Mouse (Mus musculus) CH12.LX (cell line): ENCODE measurements around the gene Col16a1. TPM values are rescaled to one million over a fixed set of nuclear protein-coding genes. Genes with fewer than 3 reads are reported as not detected.

Source experiments
- DNase-seq: peaks from one replicate; pipeline ENCODE4 v3.0.0-alpha.2; 2013; ENCODE audit errors: extremely low read depth
- H3K27ac ChIP-seq: 2 replicates; pipeline ENCODE4 v1.5.1; 2012; ENCODE audit warnings: low read depth, mild to moderate bottlenecking, control low read depth, moderate library complexity; ENCODE audit not compliant: insufficient read depth
- H3K27me3 ChIP-seq: replicated peaks from 2 replicates; pipeline ENCODE3; 2012; ENCODE audit warnings: inconsistent platforms
- H3K36me3 ChIP-seq, 2 experiments: replicated peaks in 1 of 2; 2 replicates each; pipeline versions ENCODE3 to v1.6.1; 2012; ENCODE audit warnings: inconsistent platforms in 1 of 2, low read length in 1 of 2, mild to moderate bottlenecking in 1 of 2, mixed read lengths in 1 of 2, moderate library complexity in 1 of 2; ENCODE audit not compliant: control insufficient read depth in 1 of 2, insufficient read depth in 1 of 2
- H3K4me1 ChIP-seq, 2 experiments: 2 replicates each; pipeline ENCODE4 v1.6.1; 2012; ENCODE audit warnings: inconsistent platforms in 1 of 2, moderate library complexity in 1 of 2; ENCODE audit not compliant: insufficient read depth in 2 of 2, control insufficient read depth in 1 of 2
- H3K4me2 ChIP-seq: 2 replicates; pipeline ENCODE4 v1.6.1; 2012; ENCODE audit warnings: low read depth, mild to moderate bottlenecking, control low read depth; ENCODE audit not compliant: poor library complexity, insufficient read depth, severe bottlenecking
- H3K4me3 ChIP-seq, 3 experiments: fragments of 150-350 bp in 1 of 3; sonication (generic) in 1 of 3; replicated peaks in 1 of 3; 2 replicates each; pipeline versions ENCODE3 to v1.5.1; 2011 to 2012; ENCODE audit warnings: low read depth in 2 of 3, low read length in 2 of 3, mild to moderate bottlenecking in 2 of 3, moderate library complexity in 2 of 3, control low read depth in 1 of 3, improper control_type of control experiment in 1 of 3, inconsistent platforms in 1 of 3, mixed read lengths in 1 of 3; ENCODE audit not compliant: poor library complexity in 1 of 3
- H3K79me2 ChIP-seq: replicated peaks from 2 replicates; pipeline ENCODE4 v1.6.1; 2012; ENCODE audit warnings: mild to moderate bottlenecking, moderate library complexity; ENCODE audit not compliant: control insufficient read depth, poor library complexity, insufficient read depth, severe bottlenecking; ENCODE audit errors: extremely low read depth
- H3K9ac ChIP-seq: 2 replicates; pipeline ENCODE4 v1.6.1; 2012; ENCODE audit warnings: low read depth, mild to moderate bottlenecking, control low read depth, moderate library complexity; ENCODE audit not compliant: insufficient read depth
- H3K9me3 ChIP-seq: replicated peaks from 2 replicates; pipeline ENCODE3; 2012; ENCODE audit warnings: low read length, inconsistent platforms, mixed read lengths
- CHD2 ChIP-seq: IDR thresholded peaks from 2 replicates; pipeline ENCODE4 v1.6.1; 2011; ENCODE audit warnings: low read length, improper control_type of control experiment
- CTCF ChIP-seq, 2 experiments: IDR thresholded peaks in 1 of 2; conservative IDR thresholded peaks in 1 of 2; 2 replicates each; pipeline ENCODE4 v1.5.1; 2011 to 2012; ENCODE audit warnings: low read depth in 2 of 2, low read length in 2 of 2, improper control_type of control experiment in 1 of 2, inconsistent platforms in 1 of 2, mild to moderate bottlenecking in 1 of 2, moderate library complexity in 1 of 2
- E2F4 ChIP-seq: IDR thresholded peaks from 2 replicates; pipeline ENCODE4 v1.6.1; 2011; ENCODE audit warnings: low read depth, low read length, improper control_type of control experiment; ENCODE audit not compliant: insufficient replicate concordance
- GABPA ChIP-seq: IDR thresholded peaks from 2 replicates; pipeline ENCODE4 v1.6.1; 2012; ENCODE audit warnings: low read depth, low read length, improper control_type of control experiment, inconsistent platforms; ENCODE audit not compliant: insufficient replicate concordance
- IRF4 ChIP-seq: IDR thresholded peaks from 2 replicates; pipeline ENCODE4 v1.6.1; 2014; ENCODE audit warnings: low read depth, mild to moderate bottlenecking, inconsistent platforms, low read length, improper control_type of control experiment
- JUND ChIP-seq: conservative IDR thresholded peaks from 2 replicates; pipeline ENCODE4 v1.6.1; 2011; ENCODE audit warnings: low read depth, low read length, improper control_type of control experiment
- KAT2A ChIP-seq: IDR thresholded peaks from 2 replicates; pipeline ENCODE4 v1.6.1; 2012; ENCODE audit warnings: low read length, improper control_type of control experiment, inconsistent platforms; ENCODE audit not compliant: insufficient replicate concordance
- MAFK ChIP-seq: IDR thresholded peaks from 2 replicates; pipeline ENCODE4 v1.6.1; 2011; ENCODE audit warnings: low read length, improper control_type of control experiment; ENCODE audit not compliant: insufficient replicate concordance
- MAZ ChIP-seq: IDR thresholded peaks from 2 replicates; pipeline ENCODE4 v1.6.1; 2012; ENCODE audit warnings: low read depth, mild to moderate bottlenecking, inconsistent platforms, low read length, improper control_type of control experiment, moderate library complexity
- MEF2A ChIP-seq: IDR thresholded peaks from 2 replicates; pipeline ENCODE4 v1.6.1; 2014; ENCODE audit warnings: low read depth, mild to moderate bottlenecking, inconsistent platforms, low read length, improper control_type of control experiment, borderline replicate concordance
- MXI1 ChIP-seq: IDR thresholded peaks from 2 replicates; pipeline ENCODE4 v1.6.1; 2011; ENCODE audit warnings: mild to moderate bottlenecking, low read depth, low read length, improper control_type of control experiment
- MYC ChIP-seq: IDR thresholded peaks from 2 replicates; pipeline ENCODE4 v1.6.1; 2011; ENCODE audit warnings: low read depth, mild to moderate bottlenecking, improper control_type of control experiment, low read length
- NELFE ChIP-seq: IDR thresholded peaks from 2 replicates; pipeline ENCODE4 v1.6.1; 2011; ENCODE audit warnings: low read depth, low read length, improper control_type of control experiment
- PAX5 ChIP-seq: IDR thresholded peaks from 2 replicates; pipeline ENCODE4 v1.6.1; 2012; ENCODE audit warnings: low read length, inconsistent platforms, mixed read lengths
- POLR2AphosphoS2 ChIP-seq: IDR thresholded peaks from 2 replicates; pipeline ENCODE4 v1.6.1; 2011; ENCODE audit warnings: low read depth, low read length, improper control_type of control experiment
- TCF12 ChIP-seq: IDR thresholded peaks from 2 replicates; pipeline ENCODE4 v1.6.1; 2014; ENCODE audit warnings: low read depth, mild to moderate bottlenecking, inconsistent platforms, low read length, improper control_type of control experiment
- USF1 ChIP-seq: IDR thresholded peaks from 2 replicates; pipeline ENCODE4 v1.6.1; 2014; ENCODE audit warnings: low read depth, mild to moderate bottlenecking, inconsistent platforms, low read length, improper control_type of control experiment
- USF2 ChIP-seq: conservative IDR thresholded peaks from 2 replicates; pipeline ENCODE4 v1.6.1; 2011; ENCODE audit warnings: low read depth, low read length, improper control_type of control experiment
- ZKSCAN1 ChIP-seq: IDR thresholded peaks from 2 replicates; pipeline ENCODE4 v1.6.1; 2012; ENCODE audit warnings: low read depth, inconsistent platforms, low read length, improper control_type of control experiment, borderline replicate concordance
- ZMIZ1 ChIP-seq: IDR thresholded peaks from 2 replicates; pipeline ENCODE4 v1.6.1; 2012; ENCODE audit warnings: low read depth, mild to moderate bottlenecking, inconsistent platforms, low read length, improper control_type of control experiment
- ZNF384 ChIP-seq: IDR thresholded peaks from 2 replicates; pipeline ENCODE4 v1.6.1; 2012; ENCODE audit warnings: low read depth, low read length, improper control_type of control experiment, inconsistent platforms
- dilution Hi-C: fragments of 300-500 bp; cut with MboI; formaldehyde crosslinking; loops from 2 replicates; pipeline ENCODE4 v1.14.3; 2020; ENCODE audit warnings: low sequenced_read_pairs; ENCODE audit not compliant: extremely low pct_unique_long_range_greater_than_20kb, extremely low pct_ligation_motif_present
- in situ Hi-C: fragments of 300-500 bp; cut with MboI; formaldehyde crosslinking; loops from 3 replicates; pipeline ENCODE4 v1.14.3; 2019; ENCODE audit warnings: low sequenced_read_pairs, low pct_ligation_motif_present, low pct_unique_long_range_greater_than_20kb, mixed read lengths
- polyA plus RNA-seq: library from polyadenylated mRNA; unstranded; fragments of >175 nt; gene quantifications from 2 replicates; pipeline ENCODE4 v1.2.1, GENCODE M21; 2012; ENCODE audit warnings: low read depth; ENCODE audit not compliant: insufficient read length
- total RNA-seq, 2 experiments: library from RNA; depleted of rRNA; stranded (reverse); fragments of 300-350 nt in 1 of 2; fragments of >200 nt in 1 of 2; gene quantifications; 2 replicates each; pipeline ENCODE4 v1.2.3; 2012 to 2014

Col16a1 gene
- total and polyA plus RNA-seq, 3 experiments = not detected

DNA sequence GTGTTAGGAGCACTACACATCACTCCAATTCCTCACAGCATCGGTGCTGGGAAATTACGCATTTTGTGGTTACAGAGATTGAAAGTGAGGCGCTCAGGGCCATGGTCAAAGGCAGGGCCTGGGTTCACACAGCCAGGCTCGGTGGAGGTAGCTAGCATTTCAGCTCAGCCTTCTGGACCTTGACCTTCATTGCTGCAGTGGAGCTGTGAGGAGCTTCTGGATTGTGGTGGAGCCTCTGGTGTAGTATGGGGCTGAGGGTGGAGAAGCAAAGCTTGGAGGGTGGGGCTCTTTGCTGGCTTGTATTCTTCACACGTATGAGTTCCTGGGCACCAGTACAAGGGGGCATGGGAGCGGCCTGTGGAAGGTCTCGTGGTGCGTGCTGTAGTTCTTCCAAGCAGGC, 24.7 kb upstream of the Col16a1 start:
- H3K4me2 ChIP-seq = no peak overlapping the region
- H3K4me3 ChIP-seq = no peak overlapping the region
- no peaks in the 10 kb centered on the region for H3K36me3 ChIP-seq
- H3K9ac ChIP-seq = no peak overlapping the region
- dilution Hi-C loops (no loop called here), in situ Hi-C loops (no loop called here)
- no peak for DNase-seq
- TF ChIP-seq MAZ (no peak), NELFE (no peak), MAFK (no peak), MEF2A (no peak), CHD2 (no peak), MXI1 (no peak), KAT2A (no peak), TCF12 (no peak), PAX5 (no peak), ZMIZ1 (no peak), ZKSCAN1 (no peak), USF1 (no peak), CTCF (conservative IDR thresholded peaks at IDR 0.05 in 1 of 2, IDR thresholded peaks at IDR 0.05 in 1 of 2; ENCODE audit: low read depth in 2 of 2, low read length in 2 of 2) (no peak), E2F4 (no peak), USF2 (no peak), IRF4 (no peak), GABPA (no peak), POLR2AphosphoS2 (no peak), MYC (no peak)
- no peaks in the 10 kb centered on the region for H3K79me2 ChIP-seq
- H3K27ac ChIP-seq = no peak overlapping the region
- peaks cover 92% of the 10 kb centered on the region for H3K27me3 ChIP-seq
- peaks cover 9% of the 10 kb centered on the region for H3K9me3 ChIP-seq
- H3K4me1 ChIP-seq = no peaks in the 10 kb centered on the region

DNA sequence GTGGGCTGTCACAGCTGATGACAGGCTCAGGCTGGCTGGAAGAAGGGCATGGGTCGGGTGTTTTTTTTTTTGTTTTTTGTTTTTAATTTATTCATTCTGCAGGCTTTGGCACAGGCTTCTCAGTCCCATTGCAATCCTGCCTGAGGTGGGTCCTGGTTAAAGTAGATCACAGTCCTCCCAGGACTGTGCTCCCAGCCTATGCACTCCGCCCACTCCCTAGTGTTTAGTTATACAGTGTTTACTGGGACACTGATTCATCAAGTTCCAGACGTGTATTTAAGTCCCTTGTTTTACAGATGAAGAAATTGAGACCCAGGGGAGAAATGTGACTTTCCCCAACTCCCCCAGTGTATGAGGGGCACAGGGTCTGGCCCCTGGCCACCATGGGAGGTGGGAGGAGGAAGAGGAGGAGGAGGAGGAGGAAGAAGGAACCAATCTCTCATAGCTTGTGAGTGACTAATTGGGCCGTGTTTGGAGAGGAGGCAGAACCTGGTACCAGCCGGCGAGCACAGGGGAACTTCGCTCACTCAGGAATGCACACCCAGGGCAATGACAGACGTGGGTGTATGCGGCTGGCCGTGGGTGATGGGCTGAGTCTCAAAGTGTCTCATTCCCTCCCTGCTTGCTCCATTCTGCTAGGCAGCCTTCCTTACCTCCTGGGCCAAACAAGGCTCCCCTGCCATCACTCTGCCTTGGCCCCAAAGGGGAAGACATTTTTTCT, 24.0 kb upstream of the Col16a1 start:
- DNase-seq = no peak
- Histone ChIP-seq H3K4me2 (no peak overlapping the region), H3K9me3 (peaks cover 9% of the 10 kb centered on the region), H3K79me2 (no peaks in the 10 kb centered on the region), H3K27me3 (peaks cover 92% of the 10 kb centered on the region), H3K4me3 (no peak overlapping the region), H3K9ac (no peak overlapping the region), H3K36me3 (no peaks in the 10 kb centered on the region), H3K27ac (no peak overlapping the region), H3K4me1 (no peaks in the 10 kb centered on the region)
- dilution Hi-C loops (no loop called here), in situ Hi-C loops (no loop called here)
- TF ChIP-seq JUND = no peak
- no peak for TF ChIP-seq MEF2A
- no peak for TF ChIP-seq POLR2AphosphoS2
- no peak for TF ChIP-seq USF2
- no peak for TF ChIP-seq ZNF384
